Mouse (Mus musculus) left cerebral cortex, adult 2 months (tissue): ENCODE data around the gene Gdf7. TPM values are rescaled to one million over a fixed set of nuclear protein-coding genes. Genes with fewer than 3 reads are reported as not detected.

Experiments
- DNase-seq, 2 experiments: peaks; one replicate each; pipeline ENCODE4 v3.0.0; 2021 to 2022; ENCODE audit warnings: low spot score in 2 of 2, mixed read lengths in 1 of 2; ENCODE audit errors: extremely low spot score in 1 of 2
- H3K27ac ChIP-seq: fragments of 200-600 bp; 2 replicates; pipeline ENCODE4 v1.8.1; 2022
- H3K4me3 ChIP-seq: fragments of 200-600 bp; 2 replicates; pipeline ENCODE4 v1.8.1; 2022
- CTCF ChIP-seq: fragments of 200-600 bp; IDR thresholded peaks from 2 replicates; pipeline ENCODE4 v1.8.1; 2022; ENCODE audit warnings: antibody characterized with exemption, mild to moderate bottlenecking, moderate library complexity
- intact Hi-C: fragments of 180-260 bp; cut with DNase I; formaldehyde crosslinking; loops from one replicate; pipeline ENCODE4 v1.15.1; 2025
- total RNA-seq, 2 experiments: library from RNA; stranded (reverse); gene quantifications; 2 replicates each; pipeline ENCODE4 v1.2.3; 2021

Gdf7 gene
- total RNA-seq, 2 experiments from 2014 or later: 0.66 to 1.1 TPM

DNA sequence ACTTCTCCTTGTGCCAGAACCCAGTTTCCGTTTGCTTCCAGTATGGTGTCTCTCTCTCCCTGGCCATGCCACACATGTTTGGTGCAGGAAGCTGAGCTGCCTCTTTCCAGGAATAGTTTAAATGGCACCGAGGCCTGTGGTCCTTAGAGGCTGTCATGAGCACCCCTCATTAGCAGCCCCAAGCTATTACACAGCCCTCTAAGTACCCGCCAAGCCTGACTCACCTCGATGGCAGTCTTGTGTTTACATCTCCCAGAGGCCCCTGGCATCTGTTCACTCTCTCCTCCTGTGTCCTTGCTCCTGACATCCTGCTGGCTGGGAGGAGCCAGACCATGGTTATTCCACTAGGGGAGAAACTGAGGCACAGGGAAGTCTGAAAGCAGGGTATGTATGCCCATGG lies 36.7 kb upstream of the Gdf7 start:
- Histone ChIP-seq H3K27ac (peak overlapping the region; percentile 57; the same call in 1 of the 2 replicates), H3K4me3 (no peak overlapping the region)
- TF ChIP-seq CTCF: no peak
- DNase-seq: no peak
- intact Hi-C loops: no loop called here

GRCm38 (mm10) chr12:8337286-8338060 lies 35.7 kb upstream of the Gdf7 start:
- peak; percentile 34 for TF ChIP-seq CTCF
- no peak for DNase-seq
- H3K27ac ChIP-seq: peak overlapping the region; percentile 57
- H3K4me3 ChIP-seq: no peak overlapping the region
- intact Hi-C loops: no loop called here

- peak overlapping the region; percentile 57; the same call in 1 of the 2 replicates for H3K27ac ChIP-seq
- no peak for DNase-seq
- no peak overlapping the region for H3K4me3 ChIP-seq
- no peak for TF ChIP-seq CTCF
- intact Hi-C loops: no loop called here
These were observed 35.0 kb upstream of the Gdf7 start for GRCm38 (mm10) chr12:8336601-8337285.

DNA sequence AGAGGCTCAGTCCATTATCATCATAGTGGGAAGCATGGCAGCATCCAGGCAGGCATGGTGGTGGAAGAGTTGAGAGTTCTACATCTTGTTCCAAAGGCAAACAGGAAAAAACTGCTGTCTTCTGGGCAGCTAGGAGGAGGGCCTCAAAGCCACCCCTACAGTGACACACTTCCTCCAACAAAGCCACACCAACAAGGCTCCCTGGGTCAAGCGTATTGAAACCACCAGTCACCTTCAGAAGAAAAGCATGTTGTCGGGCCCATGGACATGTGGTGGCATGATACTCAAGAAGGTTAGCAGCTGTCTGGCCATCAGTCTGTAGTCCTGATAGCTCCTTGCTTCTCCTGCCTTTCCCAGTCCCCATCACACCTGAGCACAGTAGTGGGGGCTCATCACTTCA lies 33.7 kb upstream of the Gdf7 start:
- intact Hi-C loops: no loop called here
- no peak for DNase-seq
- Histone ChIP-seq H3K27ac (no peak overlapping the region), H3K4me3 (no peak overlapping the region)
- no peak for TF ChIP-seq CTCF

DNA sequence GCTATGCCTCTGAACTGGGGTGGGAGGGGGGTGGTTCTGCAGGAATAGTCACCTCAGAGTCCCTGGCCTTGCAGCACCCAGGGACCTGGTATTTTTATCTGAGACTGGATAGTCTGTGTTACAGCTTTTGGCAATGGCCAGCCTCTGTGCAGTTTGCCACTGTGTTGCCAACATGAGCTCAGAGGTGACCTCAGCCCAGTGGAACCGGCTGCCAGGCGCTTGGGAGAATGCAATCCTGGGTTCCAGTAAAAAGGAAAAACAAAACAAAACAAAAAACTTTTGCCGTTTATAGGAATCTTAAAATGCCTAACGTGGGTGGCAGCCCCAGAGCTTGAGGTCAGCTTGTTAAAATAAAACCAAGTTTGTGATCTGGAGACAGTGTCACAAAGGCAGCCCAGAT lies 32.5 kb upstream of the Gdf7 start:
- intact Hi-C loops: no loop called here
- no peak for TF ChIP-seq CTCF

DNA sequence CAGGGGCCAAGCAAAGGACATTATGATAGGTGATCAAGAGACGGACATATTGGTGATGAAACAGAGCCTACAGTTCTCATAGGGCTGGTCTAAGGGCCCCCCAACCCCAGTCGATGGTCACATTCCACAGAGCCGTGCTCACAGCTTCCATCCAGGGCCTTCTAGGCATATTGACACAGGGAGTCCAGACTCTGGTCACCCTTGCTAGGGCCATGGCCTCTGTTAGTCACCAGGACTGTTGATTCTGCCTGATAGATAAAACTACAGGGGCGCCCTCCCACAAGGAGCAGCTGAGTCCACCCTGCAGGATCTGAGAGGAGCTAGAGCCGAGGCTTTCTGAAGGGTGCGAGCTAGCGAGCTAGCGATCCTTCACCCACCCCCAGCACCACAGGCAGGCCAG lies 31.9 kb upstream of the Gdf7 start:
- intact Hi-C loops: no loop called here
- no peak overlapping the region for H3K4me3 ChIP-seq
- peak overlapping the region; percentile 66 for H3K27ac ChIP-seq
- no peak for TF ChIP-seq CTCF
- no peak for DNase-seq

More for the DNA sequence above, 32.5 kb upstream of the Gdf7 start:
- Histone ChIP-seq H3K4me3 (no peak overlapping the region), H3K27ac (peak overlapping the region; percentile 66)
- no peak for DNase-seq

- no peak for TF ChIP-seq CTCF
- no peak overlapping the region for H3K4me3 ChIP-seq
- intact Hi-C loops: no loop called here
- DNase-seq: no peak
- H3K27ac ChIP-seq: peak overlapping the region; percentile 67; the same call in 1 of the 2 replicates
These were observed 30.4 kb upstream of the Gdf7 start for GRCm38 (mm10) chr12:8332174-8332542.

- no peak overlapping the region for H3K4me3 ChIP-seq
- DNase-seq: no peak
- intact Hi-C loops: no loop called here
- H3K27ac ChIP-seq: peak overlapping the region; percentile 67; the same call in 1 of the 2 replicates
- TF ChIP-seq CTCF: no peak
These were observed 29.9 kb upstream of the Gdf7 start for GRCm38 (mm10) chr12:8331489-8332173.

DNA sequence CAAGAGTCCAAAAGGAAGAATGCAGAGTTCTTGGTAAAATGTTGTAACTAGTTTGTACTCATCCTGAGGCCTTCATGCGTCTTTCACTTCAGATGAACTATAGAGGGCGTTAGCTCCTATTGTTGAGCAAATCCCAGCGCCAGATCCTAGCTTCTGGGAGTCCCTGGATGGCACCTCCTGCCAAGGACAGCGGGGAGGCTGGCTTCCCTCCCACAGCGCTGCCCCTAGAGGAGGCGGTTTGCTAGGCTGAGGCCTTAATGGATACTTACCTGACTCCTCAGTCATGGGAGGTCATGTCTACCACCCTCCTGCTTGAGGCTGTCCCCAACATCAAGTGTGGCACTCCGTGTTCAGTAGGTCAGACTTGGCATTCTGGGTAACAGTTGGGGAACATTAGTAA lies 27.5 kb upstream of the Gdf7 start:
- H3K4me3 ChIP-seq: no peak overlapping the region
- no peak for DNase-seq
- no peak overlapping the region for H3K27ac ChIP-seq
- intact Hi-C loops: loop anchor here (10.0 kb wide), 3 partner anchors 306 to 696 kb away; partner anchors contain the start of genes Pum2 and Ttc32
- TF ChIP-seq CTCF: no peak; the same call in 1 of the 2 replicates

- no peak for DNase-seq
- intact Hi-C loops: loop anchor here (1.0 to 10.0 kb wide), 6 partner anchors 17 to 697 kb away; partner anchors contain the start of genes Pum2, Rhob and Ttc32
These were observed 25.9 kb upstream of the Gdf7 start for GRCm38 (mm10) chr12:8327675-8328053.

GRCm38 (mm10) chr12:8326825-8327674 lies 25.3 kb upstream of the Gdf7 start:
- peak; percentile 93 to 97 for DNase-seq
- intact Hi-C loops: loop anchor here (1.0 to 10.0 kb wide), 6 partner anchors 18 to 698 kb away; partner anchors contain the start of genes Pum2, Rhob and Ttc32
- Histone ChIP-seq H3K27ac (peak overlapping the region; percentile 80), H3K4me3 (peak overlapping the region; percentile 8; the same call in 1 of the 2 replicates)
- peak; percentile 99 for TF ChIP-seq CTCF

More at GRCm38 (mm10) chr12:8327675-8328053, 25.9 kb upstream of the Gdf7 start:
- TF ChIP-seq CTCF: no peak
- Histone ChIP-seq H3K27ac (peak overlapping the region; percentile 80), H3K4me3 (no peak overlapping the region)
